Mouse (Mus musculus) T-helper 1 cell (primary cell): Measurements from ENCODE around the gene Ablim2.

ENCODE experiments used
- in situ Hi-C: fragments of 300-600 bp; cut with MboI, MseI; formaldehyde crosslinking; loops from one replicate; pipeline ENCODE4 v1.15.1; 2025; ENCODE audit warnings: high pct_unique_total_duplicates

The Ablim2 gene

GRCm38 (mm10) chr5:35768997-35769396 is 11.3 kb downstream of the Ablim2 start:
- in situ Hi-C loops = no loop called here

GRCm38 (mm10) chr5:35770246-35770645 is 12.6 kb downstream of the Ablim2 start:
- in situ Hi-C loops = no loop called here

GRCm38 (mm10) chr5:35770891-35771663 is 13.4 kb downstream of the Ablim2 start:
- in situ Hi-C loops = no loop called here

GRCm38 (mm10) chr5:35773274-35774136 is 15.8 kb downstream of the Ablim2 start:
- in situ Hi-C loops = no loop called here

- in situ Hi-C loops = no loop called here
These were observed 16.4 kb downstream of the Ablim2 start for GRCm38 (mm10) chr5:35774137-35774424.

DNA sequence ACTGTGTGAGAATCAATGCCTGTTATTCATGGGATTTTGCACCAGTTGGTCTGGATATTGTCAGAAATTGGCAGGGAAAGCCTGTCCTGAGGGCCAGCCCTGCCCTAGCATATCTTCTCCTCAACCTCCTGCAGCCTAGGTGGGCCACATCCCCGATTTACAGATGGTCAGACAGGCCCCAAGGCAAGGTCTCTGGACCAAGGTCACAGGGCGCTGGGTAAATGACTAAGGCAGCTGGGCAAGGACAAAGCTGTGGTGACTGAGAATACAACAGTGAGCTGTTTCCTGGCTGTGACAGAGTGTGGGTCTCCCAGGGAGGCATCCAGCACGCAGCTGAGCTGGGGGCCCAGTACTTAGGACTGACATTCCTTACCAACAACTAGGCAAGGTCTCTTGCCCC is 23.4 kb downstream of the Ablim2 start:
- in situ Hi-C loops = no loop called here

GRCm38 (mm10) chr5:35782648-35783180 is 25.0 kb downstream of the Ablim2 start:
- in situ Hi-C loops = no loop called here

DNA sequence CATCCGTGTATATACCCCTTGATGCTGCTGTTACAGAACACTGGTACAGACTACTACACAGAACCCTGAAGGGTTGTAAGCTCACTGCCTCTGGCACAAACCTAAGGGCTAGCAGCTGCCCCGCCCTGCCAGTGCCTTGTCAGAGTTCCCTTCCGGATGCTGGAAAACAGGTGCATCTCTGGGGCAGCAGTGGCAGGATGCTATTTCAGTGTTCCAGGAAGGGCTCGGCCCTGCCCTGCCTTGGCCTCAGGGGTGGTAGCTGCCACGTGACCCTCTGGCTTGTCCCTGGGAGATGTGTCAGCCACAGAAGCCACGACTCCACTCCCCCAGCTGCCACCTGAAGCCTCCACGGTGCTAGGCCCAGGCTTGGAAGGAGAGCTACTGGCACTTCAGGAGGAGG is 28.2 kb downstream of the Ablim2 start:
- in situ Hi-C loops = no loop called here

DNA sequence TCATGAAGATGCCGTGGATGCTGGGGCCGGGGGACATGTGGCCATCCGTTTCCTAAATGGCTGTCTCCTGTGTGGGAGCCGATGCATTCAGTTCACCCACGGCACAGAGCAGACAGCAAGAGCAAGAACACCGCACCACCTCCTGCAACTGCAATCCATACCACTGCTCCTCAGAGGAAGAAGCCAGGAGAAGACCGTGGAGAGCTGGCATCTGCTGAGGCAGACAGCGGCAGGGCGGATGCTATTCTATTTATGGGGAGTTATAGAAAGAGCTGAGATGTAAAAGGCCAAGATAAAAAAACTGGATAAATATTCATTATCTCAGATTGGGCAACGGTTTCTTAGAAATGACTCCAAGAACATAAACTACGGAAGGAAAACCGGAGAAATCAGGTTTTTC is 30.2 kb downstream of the Ablim2 start:
- in situ Hi-C loops = no loop called here

DNA sequence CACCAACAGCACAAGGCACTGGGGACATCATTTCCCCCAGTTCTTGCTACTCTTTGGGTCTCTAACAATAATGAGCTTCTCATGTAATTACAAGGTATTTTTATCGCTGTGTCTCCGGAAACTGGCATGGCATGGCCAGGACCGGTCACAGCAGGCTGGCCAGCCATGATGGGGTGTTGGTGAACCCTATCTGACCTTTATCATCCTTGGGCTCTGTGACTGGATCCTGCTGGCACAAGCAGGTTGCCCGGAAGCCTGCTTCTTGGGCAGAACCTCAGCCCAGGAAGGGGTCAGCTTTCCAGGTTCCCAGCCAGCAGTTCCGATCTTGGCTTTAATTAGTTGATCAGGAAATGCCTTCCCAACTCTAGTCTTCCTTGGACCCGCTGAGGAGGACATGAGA is 31.0 kb downstream of the Ablim2 start:
- in situ Hi-C loops = no loop called here

- in situ Hi-C loops = no loop called here
These were observed 32.0 kb downstream of the Ablim2 start for GRCm38 (mm10) chr5:35789697-35790096.

DNA sequence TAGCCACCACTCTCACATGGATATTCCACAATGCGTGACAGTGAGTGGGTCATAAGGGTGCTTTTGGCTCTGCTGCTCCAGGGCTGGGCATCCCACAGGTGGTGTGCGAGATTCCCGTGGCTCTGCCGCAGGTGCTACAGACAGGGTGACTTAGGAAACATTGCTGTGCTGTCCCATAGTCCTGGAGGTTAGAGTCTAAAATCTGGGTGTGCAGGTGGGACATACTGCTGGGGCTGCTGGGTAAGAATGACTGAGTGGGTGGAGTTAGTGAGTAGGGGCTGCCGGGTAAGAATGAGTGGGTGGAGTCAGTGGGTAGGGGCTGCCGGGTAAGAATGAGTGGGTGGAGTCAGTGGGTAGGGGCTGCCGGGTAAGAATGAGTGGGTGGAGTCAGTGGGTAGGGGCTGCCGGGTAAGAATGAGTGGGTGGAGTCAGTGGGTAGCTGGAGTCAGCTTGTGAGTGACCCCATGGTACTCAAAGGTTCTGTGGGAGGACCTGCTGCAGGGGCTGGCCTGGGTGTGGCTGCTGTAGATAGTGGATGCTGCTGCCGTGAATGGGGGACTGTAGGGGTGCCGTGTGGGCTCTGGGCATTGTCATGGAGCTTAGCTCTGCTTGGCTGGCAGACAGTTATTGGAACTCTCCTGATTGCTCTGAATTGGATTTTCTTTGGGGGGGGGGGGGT is 32.8 kb downstream of the Ablim2 start:
- in situ Hi-C loops = no loop called here

DNA sequence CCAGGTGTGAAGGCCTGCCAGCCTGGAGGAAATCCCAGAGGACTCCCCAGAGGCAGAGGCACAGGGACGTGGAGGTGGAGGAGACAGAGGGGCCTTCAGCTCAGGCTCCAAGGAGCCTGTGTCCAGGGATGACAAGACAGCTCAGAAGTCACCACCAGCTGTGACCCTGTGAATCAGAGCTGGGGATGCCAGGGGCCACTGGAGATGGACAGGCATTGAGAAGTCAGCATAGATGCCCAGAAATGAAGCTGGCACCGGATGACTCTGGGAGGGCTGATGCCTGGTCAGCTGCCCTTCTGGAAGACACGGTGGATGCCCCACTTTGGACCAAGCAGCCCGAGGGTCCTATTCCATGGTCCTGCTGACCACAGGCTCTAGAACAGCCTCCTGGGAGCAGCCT is 36.3 kb downstream of the Ablim2 start:
- in situ Hi-C loops = no loop called here

DNA sequence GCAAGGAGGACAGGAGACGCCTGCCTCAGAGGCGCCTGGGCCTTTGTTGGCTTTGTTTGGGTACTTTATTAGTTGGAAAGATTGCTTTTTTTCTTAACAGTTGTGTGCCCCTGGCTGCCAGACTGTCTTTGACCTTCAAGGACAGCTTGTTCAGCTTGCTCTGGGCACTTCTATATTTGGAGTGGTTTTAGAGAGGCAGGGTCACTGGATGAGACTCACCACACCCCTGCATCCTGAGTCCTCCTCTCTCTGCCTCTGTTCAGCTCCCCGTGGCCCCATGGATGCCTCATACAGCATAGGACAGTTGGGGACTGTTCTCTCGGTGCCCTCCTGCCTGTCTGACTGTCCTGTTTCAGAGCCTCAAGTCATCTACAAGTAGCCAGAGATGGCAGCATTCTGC is 37.3 kb downstream of the Ablim2 start:
- in situ Hi-C loops = no loop called here

DNA sequence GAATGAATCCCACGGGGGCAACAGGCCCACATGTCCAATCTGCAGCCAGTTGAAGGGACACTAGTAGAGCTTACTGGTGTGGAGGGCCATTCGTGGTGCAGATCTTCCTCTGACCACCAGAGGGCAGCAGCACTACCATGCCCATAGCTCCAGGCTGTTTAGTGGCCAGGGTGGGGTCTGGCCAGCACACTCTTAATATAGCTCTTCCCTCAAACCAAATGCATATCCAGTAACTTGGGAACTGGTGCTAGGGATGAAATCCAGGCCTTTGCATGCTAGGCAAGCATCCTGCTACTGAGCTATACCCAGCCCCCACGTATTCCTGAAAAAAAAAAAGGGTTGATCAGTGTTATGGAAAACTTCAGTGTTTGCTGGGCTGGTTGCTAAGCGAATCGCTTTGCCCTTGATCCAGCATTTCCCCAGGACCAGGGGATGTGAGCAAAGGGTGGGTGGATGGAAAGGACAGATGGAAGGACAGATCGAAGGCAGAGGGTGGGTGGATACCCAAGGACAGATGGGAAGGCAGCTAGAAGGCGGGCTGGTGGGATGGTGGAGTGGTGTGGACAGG is 37.9 kb downstream of the Ablim2 start:
- in situ Hi-C loops = no loop called here

- in situ Hi-C loops = no loop called here
These were observed 38.5 kb downstream of the Ablim2 start for GRCm38 (mm10) chr5:35796136-35796535.

DNA sequence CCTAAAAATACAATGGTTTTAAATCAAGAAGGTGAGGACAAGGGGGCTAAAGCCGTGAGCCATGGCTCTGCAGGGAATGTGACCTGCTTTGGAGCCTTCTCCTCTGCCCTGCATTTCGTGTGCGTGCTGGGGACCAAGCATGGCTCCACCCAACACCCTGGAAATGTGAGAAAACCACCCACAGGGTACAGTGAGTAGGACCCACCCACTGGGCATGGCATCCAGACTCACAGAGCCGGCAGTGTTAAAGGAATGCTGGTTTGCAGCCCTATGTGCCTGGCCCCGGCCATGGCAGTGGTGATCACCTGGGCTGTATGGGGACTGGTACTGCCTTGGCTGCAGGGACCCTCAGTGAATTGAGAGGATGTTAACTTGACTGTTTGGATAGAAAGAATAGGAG is 41.4 kb downstream of the Ablim2 start:
- in situ Hi-C loops = no loop called here

GRCm38 (mm10) chr5:35803416-35803815 is 45.7 kb downstream of the Ablim2 start:
- in situ Hi-C loops = loop anchor here (5.0 kb wide), 1 partner anchor 54 kb away; no protein-coding TSS in a partner anchor

DNA sequence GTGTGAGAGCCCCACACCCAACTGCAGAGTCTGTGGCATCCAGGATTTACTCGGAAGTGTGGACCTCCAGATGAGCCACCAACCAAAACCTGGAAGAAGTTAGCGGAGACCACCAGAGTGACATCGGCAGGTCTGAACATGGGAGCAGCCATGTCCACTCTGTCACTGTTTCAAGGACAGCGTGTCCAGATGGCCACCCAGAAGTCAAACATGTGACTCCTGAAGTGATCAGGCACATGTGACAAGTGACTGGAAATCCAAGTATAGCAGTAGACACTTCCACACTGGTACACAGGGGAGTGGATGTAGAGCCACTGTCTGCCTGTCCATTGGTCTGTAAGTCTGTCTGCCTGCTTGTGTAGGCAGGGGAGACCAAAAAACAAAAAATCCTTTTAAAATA is 47.0 kb downstream of the Ablim2 start:
- in situ Hi-C loops = loop anchor here (5.0 kb wide), 1 partner anchor 53 kb away; no protein-coding TSS in a partner anchor

GRCm38 (mm10) chr5:35805209-35805608 is 47.5 kb downstream of the Ablim2 start:
- in situ Hi-C loops = no loop called here

GRCm38 (mm10) chr5:35807018-35807417 is 49.3 kb downstream of the Ablim2 start:
- in situ Hi-C loops = no loop called here

DNA sequence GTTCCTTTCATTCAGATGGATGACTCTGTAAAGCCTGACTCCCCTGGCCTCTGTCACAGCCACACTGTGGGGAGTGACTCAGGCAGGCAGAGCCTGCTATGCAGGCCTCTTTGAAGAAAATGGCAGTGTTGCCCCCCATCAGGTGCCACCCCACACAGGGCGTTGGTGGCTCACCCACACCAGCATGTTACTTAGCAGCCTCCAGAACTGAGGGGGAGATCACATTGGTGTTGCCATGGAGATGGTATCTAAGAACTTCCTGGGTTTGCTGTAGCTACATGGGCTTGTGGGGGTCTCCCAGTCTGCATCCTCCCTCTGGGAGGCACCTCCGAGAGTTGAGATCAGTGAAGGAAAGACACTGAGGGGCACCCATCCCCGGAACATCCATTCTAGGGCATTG is 52.8 kb downstream of the Ablim2 start:
- in situ Hi-C loops = no loop called here
